Mouse (Mus musculus) kidney, postnatal 36 days (tissue): ENCODE measurements around the gene Gab1.
A peak's percentile ranks its signal among the peaks of the same experiment; 100 is the strongest.

ENCODE experiments used
- DNase-seq, 2 experiments: peaks; one replicate each; pipeline ENCODE4 v3.0.0; 2021 to 2022; ENCODE audit warnings: mixed read lengths in 2 of 2

Gene Gab1

GRCm38 (mm10) chr8:80739155-80739924 is 141.0 kb downstream of the Gab1 start, which contains the start of gene Smarca5:
TSS of gene Smarca5 (minus strand) at chr8:80739497.
- DNase-seq: peak; percentile 95 to 98

GRCm38 (mm10) chr8:80738388-80739154 is 141.7 kb downstream of the Gab1 start:
- DNase-seq: peak in 1 of 2 experiments; percentile 46

- peak; percentile 8 to 17 for DNase-seq
These were observed 142.3 kb downstream of the Gab1 start for GRCm38 (mm10) chr8:80738046-80738387.

GRCm38 (mm10) chr8:80732326-80732725 is 148.0 kb downstream of the Gab1 start:
- DNase-seq: no peak

- DNase-seq: no peak
These were observed 165.9 kb downstream of the Gab1 start for GRCm38 (mm10) chr8:80714461-80714860.
